Mouse (Mus musculus) embryonic facial prominence, embryonic 10.5 days (tissue): Measurements from ENCODE around the gene Dock8. TPM values are rescaled to one million over a fixed set of nuclear protein-coding genes. Genes with fewer than 3 reads are reported as not detected.

Experiments
- DNase-seq: peaks from one replicate; pipeline ENCODE4 v3.0.0-alpha.2; 2017; ENCODE audit warnings: low spot score
- H3K27ac ChIP-seq: fragments of 300-500 bp; sonication (generic); replicated peaks from 2 replicates; pipeline ENCODE4 v1.5.1; 2016; ENCODE audit warnings: mild to moderate bottlenecking
- H3K27me3 ChIP-seq: fragments of 300-500 bp; sonication (generic); replicated peaks from 2 replicates; pipeline ENCODE4 v1.6.1; 2016; ENCODE audit warnings: low read depth, mild to moderate bottlenecking; ENCODE audit not compliant: poor library complexity, severe bottlenecking
- H3K36me3 ChIP-seq: fragments of 300-500 bp; sonication (generic); replicated peaks from 2 replicates; pipeline ENCODE4 v1.6.1; 2016; ENCODE audit warnings: mild to moderate bottlenecking, moderate library complexity
- H3K4me1 ChIP-seq: fragments of 300-500 bp; sonication (generic); 2 replicates; pipeline ENCODE4 v1.6.1; 2016
- H3K4me3 ChIP-seq: fragments of 300-500 bp; sonication (generic); 2 replicates; pipeline ENCODE4 v1.5.1; 2016; ENCODE audit warnings: mild to moderate bottlenecking, moderate library complexity
- H3K9me3 ChIP-seq: fragments of 300-500 bp; sonication (generic); 2 replicates; pipeline ENCODE4 v1.6.1; 2016; ENCODE audit warnings: mild to moderate bottlenecking
- WGBS: fragments of 180-500 bp; shearing (Covaris S2); methylation state at CpG from one replicate; pipeline ENCODE4 v1.1.7; 2016; 5-methylcytosine and 5-hydroxymethylcytosine counted together
- polyA plus RNA-seq: library from polyadenylated mRNA; unstranded; fragments of >200 nt; fragmentation: Nextera tagmentation; extraction: Ambion mirVana; gene quantifications from 2 replicates; pipeline ENCODE4 v1.2.1, GENCODE M21; 2016

Dock8 gene
- polyA plus RNA-seq, 1 experiment from 2014 or later: 2.3 TPM

DNA sequence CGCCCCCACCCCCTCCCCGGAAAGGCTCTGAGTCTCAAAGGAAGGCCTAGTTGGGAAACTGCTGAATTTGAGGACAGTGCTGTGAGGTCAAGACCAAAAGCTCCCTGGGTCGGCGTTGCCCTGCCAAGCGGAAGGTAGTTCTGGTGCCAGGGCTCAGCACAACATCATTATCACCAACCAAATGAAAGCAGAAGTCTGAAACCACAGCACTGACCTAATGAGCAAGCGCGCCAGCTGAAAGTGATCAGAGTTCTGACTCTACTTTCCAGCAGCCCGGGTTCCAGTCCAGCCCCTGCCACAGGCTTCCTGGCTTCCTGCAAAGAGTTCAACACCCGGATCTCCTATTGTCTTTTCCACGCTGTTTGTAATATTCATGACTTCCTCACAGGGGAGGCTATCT, 232.7 kb downstream of the Dock8 start:
- H3K27me3 ChIP-seq: peaks cover 25% of the 10 kb centered on the region
- no peaks in the 10 kb centered on the region for H3K36me3 ChIP-seq
- no peak overlapping the region for H3K27ac ChIP-seq
- no peaks in the 10 kb centered on the region for H3K9me3 ChIP-seq
- DNase-seq: no peak
- H3K4me3 ChIP-seq: no peak overlapping the region
- peaks cover 13% of the 10 kb centered on the region; the same call in 1 of the 2 replicates for H3K4me1 ChIP-seq
- WGBS: 71% methylated on average over 10 of the region's 10 CpGs

DNA sequence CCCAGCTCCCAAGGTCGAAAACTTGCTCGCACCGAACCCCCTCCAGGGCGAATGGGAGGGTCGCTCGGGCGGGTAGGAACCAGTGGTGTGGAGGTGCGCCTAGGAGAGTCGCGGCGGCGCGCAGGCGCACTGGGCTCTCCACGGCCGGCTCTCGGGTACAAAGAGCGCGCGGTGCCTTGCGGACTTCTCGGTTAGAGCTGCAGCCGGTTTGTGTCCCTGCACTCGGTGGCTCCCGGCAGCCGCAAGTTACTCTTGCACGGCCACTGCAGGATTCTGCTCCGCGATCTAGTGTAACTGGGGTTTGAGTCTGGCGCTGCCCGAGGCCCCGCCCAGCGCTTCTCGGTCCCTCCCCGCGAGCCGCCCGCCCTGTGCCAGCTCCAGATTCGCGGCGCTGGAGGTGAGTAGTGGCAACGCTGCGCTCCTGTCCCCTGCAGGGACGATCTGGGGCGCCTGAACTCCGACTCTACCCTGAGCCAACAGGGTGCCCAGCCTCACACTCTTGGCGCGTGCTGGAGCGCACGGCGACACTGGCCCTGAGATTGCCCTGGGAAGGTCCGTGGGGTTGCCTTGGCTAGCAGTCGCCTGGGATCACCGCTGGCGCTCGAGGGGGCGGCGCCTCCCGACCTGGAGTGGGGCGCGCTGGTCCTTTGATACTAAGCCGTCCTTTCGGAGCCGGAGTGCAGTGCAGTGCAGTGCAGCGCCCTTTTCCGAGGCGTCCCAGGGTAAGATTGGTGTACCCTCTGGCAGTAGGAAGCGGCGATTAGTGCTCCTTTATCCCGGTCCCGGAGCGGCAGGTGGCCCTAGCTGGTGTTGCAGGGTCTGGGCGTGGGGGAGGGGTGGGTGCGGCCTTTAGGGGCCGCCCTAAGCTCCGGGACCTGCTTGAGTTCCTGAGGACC, 237.5 kb downstream of the Dock8 start, which contains the start of gene Kank1:
Gene Kank1 (plus strand): TSS at position 380 of the 896 bp plus-strand sequence.
- Histone ChIP-seq H3K36me3 (no peaks in the 10 kb centered on the region), H3K27me3 (peaks cover 50% of the 10 kb centered on the region), H3K4me1 (peaks cover 24% of the 10 kb centered on the region), H3K4me3 (peak within 1 kb of the TSS; percentile 81), H3K27ac (peak within 1 kb of the TSS; percentile 88), H3K9me3 (no peaks in the 10 kb centered on the region)
- WGBS: under 1% methylated on average over 76 of the region's 76 CpGs
- DNase-seq: peak; percentile 88

DNA sequence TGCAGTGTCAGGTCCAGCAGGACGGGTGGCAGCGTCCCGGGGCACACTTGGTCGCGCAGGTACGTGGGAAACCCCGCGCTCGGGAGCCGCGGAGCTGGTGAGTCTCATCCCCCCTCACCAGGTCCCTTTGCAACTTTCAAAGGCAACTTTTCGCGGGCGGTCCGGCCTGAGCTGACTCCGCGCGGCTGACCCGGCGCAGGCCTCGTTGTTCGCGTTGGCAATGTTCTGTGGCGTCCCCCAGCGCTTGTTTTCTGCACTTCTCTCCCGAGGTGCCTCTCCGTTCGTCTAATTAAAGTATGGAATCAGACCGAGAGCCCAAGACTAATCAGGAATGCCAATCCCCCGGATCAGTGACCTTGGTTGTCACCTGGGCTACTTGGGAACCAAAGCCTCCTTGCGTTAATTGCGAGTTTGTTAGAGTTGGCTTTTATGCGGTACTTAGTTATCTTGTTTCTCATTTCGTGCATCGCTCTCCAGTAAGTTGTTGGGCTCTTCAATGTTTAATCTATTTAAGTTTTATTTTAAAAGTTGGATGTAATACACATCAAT, 238.2 kb downstream of the Dock8 start:
- H3K36me3 ChIP-seq: no peaks in the 10 kb centered on the region
- H3K27me3 ChIP-seq: peaks cover 50% of the 10 kb centered on the region
- no peaks in the 10 kb centered on the region for H3K9me3 ChIP-seq
- peak; percentile 71 for DNase-seq
- H3K4me3 ChIP-seq: peak overlapping the region; percentile 81
- peak overlapping the region; percentile 88 for H3K27ac ChIP-seq
- H3K4me1 ChIP-seq: peaks cover 21% of the 10 kb centered on the region
- WGBS: under 1% methylated on average over 35 of the region's 35 CpGs

DNA sequence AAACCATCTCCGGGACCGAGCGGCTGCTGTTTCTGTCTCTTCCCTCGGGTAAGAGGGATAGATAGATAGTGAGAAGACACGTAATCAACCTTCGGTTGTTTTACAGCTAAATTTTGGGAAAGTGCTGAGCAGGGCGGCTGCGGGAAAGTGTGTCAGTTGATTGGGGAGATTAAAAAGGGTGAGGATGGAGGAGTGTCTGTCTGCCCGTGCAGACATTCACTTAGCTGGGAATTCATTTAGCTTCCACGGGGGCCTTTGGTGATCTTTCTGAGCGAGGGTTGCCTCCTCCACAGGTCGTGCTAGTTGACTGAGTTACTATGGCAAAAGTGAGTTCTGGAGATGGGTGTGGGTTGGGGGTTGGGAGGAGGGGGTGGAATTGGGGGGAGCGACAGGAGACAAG, 238.8 kb downstream of the Dock8 start:
- no peaks in the 10 kb centered on the region for H3K9me3 ChIP-seq
- H3K27me3 ChIP-seq: peaks cover 50% of the 10 kb centered on the region
- DNase-seq: peak; percentile 32
- 0 out of 2 replicates have a peak overlapping the region, but pooled peaks have one; percentile 4 for H3K27ac ChIP-seq
- peaks cover 21% of the 10 kb centered on the region for H3K4me1 ChIP-seq
- 4% methylated on average over 13 of the region's 13 CpGs for WGBS
- H3K4me3 ChIP-seq: peak overlapping the region; percentile 81
- no peaks in the 10 kb centered on the region for H3K36me3 ChIP-seq

DNA sequence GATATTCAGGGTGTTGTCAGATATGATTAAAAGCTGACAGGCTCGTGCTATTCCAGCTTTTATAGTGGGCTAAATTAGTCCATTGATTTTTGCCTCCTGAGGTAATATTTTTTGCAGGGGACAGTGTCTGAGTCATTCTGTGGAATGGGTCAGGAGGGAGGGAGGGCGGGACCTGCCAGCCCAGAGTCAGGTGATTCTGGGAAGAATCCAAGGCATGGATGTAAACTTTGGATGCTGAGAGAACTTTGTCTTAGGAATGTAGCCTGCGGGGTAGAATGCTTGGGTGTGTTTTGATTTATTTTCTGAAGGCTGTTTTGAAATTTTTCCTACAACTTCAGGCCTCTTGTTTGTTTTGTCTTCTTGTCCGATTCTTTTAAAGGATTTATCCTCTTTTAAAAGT, 244.2 kb downstream of the Dock8 start:
- no peak overlapping the region for H3K27ac ChIP-seq
- no peaks in the 10 kb centered on the region for H3K9me3 ChIP-seq
- no peaks in the 10 kb centered on the region for H3K36me3 ChIP-seq
- WGBS: 80% methylated on average over 4 of the region's 4 CpGs
- no peak overlapping the region for H3K4me3 ChIP-seq
- H3K4me1 ChIP-seq: peaks cover 3% of the 10 kb centered on the region; the same call in 1 of the 2 replicates
- peaks cover 10% of the 10 kb centered on the region for H3K27me3 ChIP-seq
- DNase-seq: no peak

DNA sequence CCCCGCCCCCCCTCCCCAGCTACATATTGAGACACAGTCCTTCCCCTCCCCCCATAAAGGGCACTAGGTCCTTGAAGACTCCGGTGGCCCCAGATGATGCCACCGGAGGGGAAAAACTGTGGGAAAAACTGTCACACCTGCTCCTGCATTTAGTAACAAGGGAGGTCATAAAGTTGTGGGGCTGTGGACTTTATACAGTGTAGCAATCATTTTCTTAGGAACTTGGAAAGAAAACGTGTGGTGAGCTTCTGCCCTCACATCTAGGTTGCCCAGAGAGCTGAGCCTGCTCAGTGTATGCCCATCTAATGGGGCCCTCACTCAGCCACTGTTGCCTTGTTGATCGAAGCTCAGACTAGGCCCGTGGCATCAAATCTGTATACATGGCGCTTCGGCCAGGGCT, 246.7 kb downstream of the Dock8 start:
- Histone ChIP-seq H3K9me3 (no peaks in the 10 kb centered on the region), H3K36me3 (no peaks in the 10 kb centered on the region), H3K27me3 (peaks cover 2% of the 10 kb centered on the region; the same call in 1 of the 2 replicates), H3K27ac (no peak overlapping the region), H3K4me3 (no peak overlapping the region), H3K4me1 (peaks cover 7% of the 10 kb centered on the region; the same call in 1 of the 2 replicates)
- no peak for DNase-seq
- 91% methylated on average over 8 of the region's 8 CpGs for WGBS

DNA sequence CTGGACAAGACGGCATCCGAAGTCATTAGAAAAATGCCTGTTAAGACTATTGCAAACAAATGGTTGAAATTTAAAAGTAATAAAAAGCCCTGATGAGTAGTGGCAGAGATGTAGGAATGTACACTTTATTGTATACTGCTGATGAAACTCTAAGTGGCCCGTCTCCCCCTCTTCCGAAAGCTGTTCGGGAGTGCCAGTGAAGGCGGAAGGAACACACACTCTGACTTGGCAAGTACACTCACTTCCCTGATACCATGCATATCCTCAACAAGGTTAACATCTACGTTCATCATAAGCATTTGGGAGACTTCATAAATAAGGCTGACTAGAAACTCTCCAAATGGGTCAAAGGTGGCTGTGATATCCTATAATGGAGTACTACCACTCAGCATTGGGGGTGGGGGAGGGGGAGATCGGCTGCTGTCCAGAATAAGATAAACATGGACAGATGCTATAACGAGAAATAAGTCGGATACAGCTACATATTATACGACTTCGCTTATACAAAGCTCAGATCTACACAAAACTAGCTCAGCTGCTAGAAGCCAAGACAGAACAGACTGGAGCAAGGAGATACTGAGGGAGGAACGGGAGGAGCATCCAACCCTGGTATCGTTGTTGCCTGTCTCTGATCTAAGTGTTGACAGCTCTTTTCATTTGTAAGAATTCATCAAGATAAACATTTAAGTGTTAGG, 248.7 kb downstream of the Dock8 start:
- H3K4me1 ChIP-seq: peaks cover 7% of the 10 kb centered on the region; the same call in 1 of the 2 replicates
- H3K27me3 ChIP-seq: no peaks in the 10 kb centered on the region
- no peak for DNase-seq
- H3K36me3 ChIP-seq: no peaks in the 10 kb centered on the region
- no peak overlapping the region for H3K4me3 ChIP-seq
- no peaks in the 10 kb centered on the region for H3K9me3 ChIP-seq
- H3K27ac ChIP-seq: no peak overlapping the region
- WGBS: 95% methylated on average over 14 of the region's 14 CpGs

DNA sequence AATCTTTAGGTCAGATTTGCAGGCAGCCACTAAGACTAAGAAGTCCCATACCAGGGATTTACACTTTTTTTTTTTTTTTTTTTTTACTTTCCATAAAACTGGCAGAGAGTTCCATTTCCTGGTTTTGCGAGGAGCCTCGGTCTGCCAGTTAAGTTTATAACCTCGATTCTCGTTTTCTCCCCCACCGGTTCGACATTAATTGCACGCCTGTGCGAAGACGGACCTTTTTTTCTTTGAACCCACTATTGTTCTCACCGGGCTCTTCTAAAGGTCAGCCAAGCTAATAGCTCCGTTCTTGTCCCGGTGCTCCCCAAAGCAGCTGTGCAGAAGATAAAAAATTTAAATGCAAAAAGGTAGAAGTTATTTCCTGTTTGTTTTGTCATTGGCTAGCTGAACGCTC, 249.9 kb downstream of the Dock8 start:
- WGBS: 60% methylated on average over 13 of the region's 13 CpGs

DNA sequence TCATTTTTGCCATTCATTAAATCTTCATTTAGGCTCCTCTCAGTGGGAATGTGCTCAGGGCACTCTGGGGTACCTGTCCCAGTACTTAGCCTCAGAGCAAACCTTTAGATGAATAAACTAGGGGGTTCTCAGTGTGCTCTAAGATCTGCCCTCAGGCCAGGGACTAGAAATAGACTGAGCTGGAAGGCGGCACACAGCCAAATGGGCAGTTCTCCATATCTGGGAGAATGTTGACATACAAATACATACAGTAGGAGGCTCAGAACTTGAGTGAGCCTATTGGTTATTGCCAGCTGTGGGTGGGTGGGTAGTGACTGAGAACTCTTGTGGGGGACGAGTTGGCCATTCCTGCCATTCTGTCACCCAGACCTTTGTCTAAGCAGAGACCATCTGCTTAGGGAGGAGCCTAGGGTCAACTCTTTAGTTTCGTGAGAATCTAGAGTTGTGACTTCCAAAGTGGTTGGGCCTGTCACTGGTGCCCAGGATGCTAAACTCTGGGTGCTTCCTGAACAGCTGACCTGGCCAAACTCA, 252.3 kb downstream of the Dock8 start:
- Histone ChIP-seq H3K4me3 (no peak overlapping the region), H3K27me3 (no peaks in the 10 kb centered on the region), H3K9me3 (no peaks in the 10 kb centered on the region), H3K36me3 (no peaks in the 10 kb centered on the region), H3K4me1 (peaks cover 4% of the 10 kb centered on the region; the same call in 1 of the 2 replicates), H3K27ac (no peak overlapping the region)
- no peak for DNase-seq
- 81% methylated on average over 3 of the region's 3 CpGs for WGBS

More for the DNA sequence above, 249.9 kb downstream of the Dock8 start:
- DNase-seq: no peak
- Histone ChIP-seq H3K36me3 (no peaks in the 10 kb centered on the region), H3K27me3 (no peaks in the 10 kb centered on the region), H3K9me3 (no peaks in the 10 kb centered on the region), H3K4me3 (no peak overlapping the region), H3K27ac (no peak overlapping the region), H3K4me1 (peaks cover 5% of the 10 kb centered on the region; the same call in 1 of the 2 replicates)

Other genes starting within 250 kb of the Dock8 start
- gene Pgm5, start 137.7 kb upstream of the Dock8 start, polyA plus RNA-seq: 0.10 and 0.24 TPM in 2 replicates
- 316 and 320 TPM in 2 replicates for gene Gm10053, start 123.8 kb upstream of the Dock8 start, polyA plus RNA-seq
- not detected in 2 replicates for gene Foxd4, start 98.3 kb upstream of the Dock8 start, polyA plus RNA-seq
- 23.6 and 24.4 TPM in 2 replicates for gene Cbwd1, start 37.9 kb upstream of the Dock8 start, polyA plus RNA-seq
- 20.5 and 23.5 TPM in 2 replicates for gene Kank1, start 237.4 kb downstream of the Dock8 start, polyA plus RNA-seq